Mouse (Mus musculus) lung, adult 2 months (tissue): ENCODE results near the gene Nedd4.

Experiments used
- CTCF ChIP-seq: fragments of 200-500 bp; IDR thresholded peaks from 2 replicates; pipeline ENCODE4 v1.5.1; 2011; ENCODE audit warnings: mild to moderate bottlenecking, low read length, control low read depth; ENCODE audit not compliant: insufficient read depth
- POLR2A ChIP-seq: fragments of 200-500 bp; IDR thresholded peaks from 2 replicates; pipeline ENCODE4 v1.6.1; 2011; ENCODE audit warnings: low read depth, mild to moderate bottlenecking, control low read depth, low read length, borderline replicate concordance; ENCODE audit errors: extremely low read depth

DNA sequence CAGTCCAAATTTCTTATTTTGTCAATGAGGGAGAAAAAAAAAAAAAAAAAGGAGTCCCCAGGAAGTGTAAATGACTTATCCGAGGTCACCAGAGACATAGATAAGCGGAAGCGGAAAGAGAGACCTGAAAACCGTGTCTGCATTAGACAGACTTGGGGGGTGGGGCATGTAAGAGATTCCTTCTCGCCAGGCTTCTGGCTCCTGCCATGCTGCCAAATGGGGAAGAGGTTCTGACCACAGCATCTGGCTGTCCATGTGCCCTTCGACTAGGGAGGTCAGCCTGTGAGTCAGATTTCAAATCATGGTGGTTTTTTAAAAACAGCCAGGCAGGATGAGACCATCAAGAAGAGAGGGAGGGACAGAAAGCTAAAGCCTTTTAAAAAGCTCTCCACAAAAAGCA is 129.5 kb downstream of the Nedd4 start:
- TF ChIP-seq CTCF (no peak), POLR2A (no peak)
